Mouse (Mus musculus) bone marrow, adult 2 months (tissue): Measurements from ENCODE around the gene Oas3.

Source experiments
- CTCF ChIP-seq: fragments of 200-500 bp; IDR thresholded peaks from 2 replicates; pipeline ENCODE4 v1.5.1; 2011; ENCODE audit warnings: low read length, control low read depth; ENCODE audit not compliant: control insufficient read depth, insufficient read depth
- POLR2A ChIP-seq: fragments of 200-500 bp; IDR thresholded peaks from 2 replicates; pipeline ENCODE4 v1.6.1; 2011; ENCODE audit warnings: low read depth, mild to moderate bottlenecking, control low read depth, low read length, borderline replicate concordance; ENCODE audit not compliant: control insufficient read depth

DNA sequence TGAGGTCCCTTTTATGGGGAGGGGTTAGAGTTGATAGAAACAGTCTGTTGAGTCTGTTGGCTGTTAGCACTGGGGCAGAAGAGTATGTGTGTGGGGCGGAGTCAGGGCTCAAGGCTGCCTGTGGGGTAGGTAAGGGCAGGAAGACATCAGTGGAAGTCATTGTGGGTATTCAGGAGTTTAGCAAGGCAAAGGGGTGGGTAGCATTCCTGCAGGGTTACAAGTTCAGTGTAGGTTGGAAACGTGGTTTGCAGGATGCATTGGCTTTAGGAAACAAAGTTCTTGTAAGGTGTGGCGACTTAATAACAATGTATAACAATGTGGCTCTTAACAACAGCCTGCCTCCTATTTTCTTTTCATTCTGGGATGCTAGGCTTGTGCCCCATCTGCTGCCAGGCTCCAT lies 26.3 kb downstream of the Oas3 start:
- TF ChIP-seq CTCF (no peak), POLR2A (no peak)
